ENCODE assay signal across 20 mouse cellular contexts in the genomic region with DNA sequence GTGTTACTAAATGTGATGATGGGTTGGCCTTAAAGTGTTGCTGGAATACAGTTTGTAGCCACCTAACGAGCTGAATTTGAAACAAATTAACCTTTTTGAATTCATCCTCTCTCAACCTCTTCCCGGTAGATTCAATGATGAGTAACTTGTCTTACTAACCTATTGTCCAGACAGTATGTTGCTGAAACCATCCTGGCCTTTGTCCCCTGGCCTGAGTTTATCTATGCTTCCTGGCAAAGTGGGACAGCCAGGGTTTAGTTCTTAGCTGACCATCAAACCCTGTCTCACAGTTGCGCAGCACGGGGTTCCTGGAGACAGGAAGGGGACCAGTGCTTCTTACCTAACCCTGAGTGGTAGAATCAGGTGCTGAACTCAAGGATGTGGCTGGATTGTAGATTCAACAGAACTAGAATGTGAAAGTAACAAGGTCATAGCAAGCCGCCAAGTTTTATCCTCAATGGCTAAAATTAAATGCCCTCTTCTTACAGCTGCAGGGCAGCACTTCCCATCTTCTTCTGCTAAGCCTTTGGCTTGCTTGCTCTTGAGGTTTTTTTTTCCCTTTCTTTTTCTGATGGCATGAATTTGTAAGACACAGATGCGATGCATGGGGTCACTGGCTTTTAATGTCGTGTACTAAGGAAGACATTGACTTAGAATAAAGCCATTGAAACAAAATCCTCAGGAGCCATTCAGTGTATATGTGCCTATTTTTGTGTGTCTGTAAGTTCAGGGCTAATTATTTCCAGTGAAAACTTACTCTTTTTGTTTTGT. TPM values are rescaled to one million over a fixed set of nuclear protein-coding genes. Genes with fewer than 3 reads are reported as not detected.
DNase-seq lines count a peak whose midpoint lies in the region; ATAC-seq and TF ChIP-seq lines count a peak whose summit lies in the region.
"Had no signal": no experiment of that assay in that cellular context is flagged by ENCODE, and none has a peak within 500 bp of the region (broad histone marks: within the 10 kb centered on the region; RNA-seq: fewer than 3 reads in every experiment).

No protein-coding gene starts in this region.

- no peak for TF ChIP-seq EP300 in heart, adult 2 months (IDR thresholded peaks at IDR 0.05; ENCODE audit: insufficient read depth, low read depth, low read length)

- H3K27ac ChIP-seq in heart, adult 2 months = peak overlapping the region; percentile 42
- H3K27ac ChIP-seq in heart, embryonic 10.5 days = no peak overlapping the region
- H3K27ac ChIP-seq in liver, adult 2 months (replicated peaks; ENCODE audit: insufficient read depth, low read depth, low read length) = no peak overlapping the region
- H3K27ac ChIP-seq in liver, embryonic 11.5 days (ENCODE audit: low read depth, low read length) = no peak overlapping the region
- peak overlapping the region; percentile 86 for H3K27ac ChIP-seq in bone marrow macrophage, adult 2 months (ENCODE audit: insufficient read depth, low read depth, low read length)
- H3K27ac ChIP-seq: forebrain, embryonic 13.5 days; heart, embryonic 13.5 days; hindbrain, embryonic 15.5 days; intestine, embryonic 15.5 days; kidney, embryonic 15.5 days; left cerebral cortex, adult 2 months; midbrain, embryonic 12.5 days had no signal

- H3K4me1 ChIP-seq in heart, adult 2 months (ENCODE audit: control insufficient read depth, insufficient read depth, low read length) = peaks cover 36% of the 10 kb centered on the region
- peaks cover 52% of the 10 kb centered on the region for H3K4me1 ChIP-seq in heart, embryonic 10.5 days
- H3K4me1 ChIP-seq in liver, adult 2 months (ENCODE audit: control insufficient read depth, insufficient read depth, low read length) = peaks cover 22% of the 10 kb centered on the region
- H3K4me1 ChIP-seq in liver, embryonic 11.5 days (replicated peaks; ENCODE audit: control insufficient read depth, insufficient read depth, low read length) = peaks cover 22% of the 10 kb centered on the region
- peaks cover 74% of the 10 kb centered on the region for H3K4me1 ChIP-seq in bone marrow macrophage, adult 2 months (ENCODE audit: control insufficient read depth, insufficient read depth, low read length)

- H3K27me3 ChIP-seq in heart, adult 2 months (ENCODE audit: control insufficient read depth, insufficient read depth, low read length) = no peaks in the 10 kb centered on the region
- no peaks in the 10 kb centered on the region for H3K27me3 ChIP-seq in heart, embryonic 10.5 days (ENCODE audit: insufficient read depth, poor library complexity, severe bottlenecking)
- no peaks in the 10 kb centered on the region for H3K27me3 ChIP-seq in liver, adult 2 months (ENCODE audit: control insufficient read depth, insufficient read depth, low read length)
- peaks cover 3% of the 10 kb centered on the region; the same call in 1 of the 2 replicates for H3K27me3 ChIP-seq in liver, embryonic 11.5 days (replicated peaks; ENCODE audit: control insufficient read depth, insufficient read depth, low read length)
- H3K27me3 ChIP-seq: forebrain, embryonic 13.5 days; heart, embryonic 13.5 days; hindbrain, embryonic 15.5 days; intestine, embryonic 15.5 days; kidney, embryonic 15.5 days; midbrain, embryonic 12.5 days had no signal

- no peak for ATAC-seq in liver, embryonic 11.5 days (replicated peaks; ENCODE audit: low FRiP score)
- ATAC-seq: forebrain, embryonic 13.5 days; intestine, embryonic 15.5 days had no signal

- no peak for TF ChIP-seq CTCF in heart, adult 2 months (IDR thresholded peaks at IDR 0.05)
- no peak for TF ChIP-seq CTCF in liver, adult 2 months (IDR thresholded peaks at IDR 0.05; ENCODE audit: low read depth, low read length)
- TF ChIP-seq CTCF in bone marrow macrophage, adult 2 months (IDR thresholded peaks at IDR 0.05; ENCODE audit: low read depth, low read length) = no peak

- TF ChIP-seq POLR2A in heart, adult 2 months (IDR thresholded peaks at IDR 0.05; ENCODE audit: insufficient read depth, low read depth, low read length) = no peak
- no peak for TF ChIP-seq POLR2A in liver, adult 2 months (IDR thresholded peaks at IDR 0.05; ENCODE audit: extremely low read depth, insufficient read depth, low read length)
- no peak for TF ChIP-seq POLR2A in bone marrow macrophage, adult 2 months (IDR thresholded peaks at IDR 0.05; ENCODE audit: borderline replicate concordance, low read depth, low read length)

- 44% methylated on average over 7 of the region's 7 CpGs for WGBS in heart, adult 2 months
- WGBS in heart, embryonic 10.5 days = 70% methylated on average over 7 of the region's 7 CpGs
- WGBS in liver, adult 2 months = 30% methylated on average over 7 of the region's 7 CpGs
- WGBS in liver, embryonic 11.5 days = 75% methylated on average over 7 of the region's 7 CpGs

- no peak overlapping the region for H3K9ac ChIP-seq in heart, adult 2 months (ENCODE audit: low read depth, low read length)
- H3K9ac ChIP-seq in liver, adult 2 months (ENCODE audit: low read depth, low read length) = no peak overlapping the region
- H3K9ac ChIP-seq in liver, embryonic 11.5 days (ENCODE audit: low read depth, low read length) = no peak overlapping the region
- H3K9ac ChIP-seq: forebrain, embryonic 13.5 days; heart, embryonic 13.5 days; hindbrain, embryonic 15.5 days; intestine, embryonic 15.5 days; kidney, embryonic 15.5 days; lung, embryonic 14.5 days; midbrain, embryonic 12.5 days had no signal

- peaks cover 9% of the 10 kb centered on the region for H3K79me2 ChIP-seq in heart, adult 2 months (replicated peaks; ENCODE audit: control insufficient read depth, insufficient read depth, low read length)
- peaks cover 38% of the 10 kb centered on the region for H3K79me2 ChIP-seq in liver, adult 2 months (ENCODE audit: control insufficient read depth, insufficient read depth, low read length)

- peak in 1 of 2 experiments; percentile 16 for DNase-seq in heart, adult 2 months
- DNase-seq in heart, embryonic 10.5 days (ENCODE audit: low spot score) = no peak
- DNase-seq in liver, adult 2 months (ENCODE audit: extremely low read depth, low read depth, low spot score) = peak; percentile 91
- DNase-seq in liver, embryonic 11.5 days (ENCODE audit: low spot score) = no peak
- DNase-seq in ES-CJ7 (ENCODE audit: low read depth, low spot score) = peak; percentile 52
- DNase-seq in spleen, postnatal 10 days (ENCODE audit: low spot score in 2 of 2) = no peak
- DNase-seq: adrenal gland, postnatal 10 days; cerebellum, adult 9-10 months; kidney, postnatal 4 days; layer of hippocampus, adult 9-11 months; lung, embryonic 14.5 days; lung, postnatal 36 days had no signal

- no peaks in the 10 kb centered on the region for H3K9me3 ChIP-seq in heart, embryonic 10.5 days
- H3K9me3 ChIP-seq in liver, embryonic 11.5 days (ENCODE audit: control insufficient read depth, low read length) = no peaks in the 10 kb centered on the region
- H3K9me3 ChIP-seq: forebrain, embryonic 13.5 days; heart, embryonic 13.5 days; hindbrain, embryonic 15.5 days; intestine, embryonic 15.5 days; kidney, embryonic 15.5 days; midbrain, embryonic 12.5 days had no signal

- intact Hi-C loops in heart, adult 2 months (cut with DNase I) = loop anchor here (5.0 kb wide), 1 partner anchor 36 kb away; no protein-coding TSS in a partner anchor

- H3K4me3 ChIP-seq in heart, adult 2 months = no peak overlapping the region
- no peak overlapping the region for H3K4me3 ChIP-seq in heart, embryonic 10.5 days
- no peak overlapping the region for H3K4me3 ChIP-seq in liver, adult 2 months (ENCODE audit: insufficient read depth, low read depth, low read length)
- H3K4me3 ChIP-seq in liver, embryonic 11.5 days (ENCODE audit: low read depth, low read length) = no peak overlapping the region
- no peak overlapping the region for H3K4me3 ChIP-seq in bone marrow macrophage, adult 2 months (ENCODE audit: insufficient read depth, low read length)
- H3K4me3 ChIP-seq: forebrain, embryonic 13.5 days; heart, embryonic 13.5 days; hindbrain, embryonic 15.5 days; intestine, embryonic 15.5 days; kidney, embryonic 15.5 days; left cerebral cortex, adult 2 months; midbrain, embryonic 12.5 days had no signal

- H3K36me3 ChIP-seq in heart, adult 2 months (ENCODE audit: control insufficient read depth, insufficient read depth, low read length) = peaks cover 15% of the 10 kb centered on the region
- no peaks in the 10 kb centered on the region for H3K36me3 ChIP-seq in heart, embryonic 10.5 days
- H3K36me3 ChIP-seq in liver, adult 2 months (ENCODE audit: control insufficient read depth, insufficient read depth, low read length) = no peaks in the 10 kb centered on the region
- H3K36me3 ChIP-seq in liver, embryonic 11.5 days (ENCODE audit: control insufficient read depth, insufficient read depth, low read length) = no peaks in the 10 kb centered on the region
- H3K36me3 ChIP-seq: heart, embryonic 13.5 days; hindbrain, embryonic 15.5 days; intestine, embryonic 15.5 days; kidney, embryonic 15.5 days; midbrain, embryonic 12.5 days had no signal

- H3K4me2 ChIP-seq in liver, embryonic 11.5 days = no peak overlapping the region
- H3K4me2 ChIP-seq: forebrain, embryonic 13.5 days; heart, embryonic 13.5 days; hindbrain, embryonic 15.5 days; intestine, embryonic 15.5 days; kidney, embryonic 15.5 days; lung, embryonic 14.5 days; midbrain, embryonic 12.5 days had no signal

RNA-seq across cellular contexts. Expression of a gene that starts 7.2 kb away (rescaled TPM):
- 10 to 100 TPM; 45.1 to 46.7 TPM for total RNA-seq in heart, adult 2 months (2021)
- 35.8 and 48.5 TPM in 2 replicates for polyA plus RNA-seq in heart, adult 2 months (2012; rRNA removed)
- 26.0 and 26.5 TPM in 2 replicates for polyA plus RNA-seq in heart, embryonic 10.5 days (2016; fragmentation: Nextera tagmentation; extraction: Ambion mirVana)
- 13.6 and 16.5 TPM in 2 replicates for total RNA-seq in liver, adult 2 months (2014; rRNA removed)
- 14.4 and 16.3 TPM in 2 replicates for polyA plus RNA-seq in liver, adult 2 months (2012; rRNA removed)
- 24.0 and 24.5 TPM in 2 replicates for polyA plus RNA-seq in liver, embryonic 11.5 days (2014; fragmentation: Nextera tagmentation; extraction: Ambion mirVana)
- 110 and 130 TPM in 2 replicates for polyA plus RNA-seq in bone marrow macrophage, adult 2 months (2012; ENCODE audit: insufficient read depth, insufficient read length, missing spikeins)

RNA-seq across cellular contexts. Expression of a gene that starts 7.5 kb away (rescaled TPM):
- total RNA-seq in heart, adult 2 months (2021) = 10 to 100 TPM; 22.2 to 26.0 TPM
- polyA plus RNA-seq in heart, adult 2 months (2012; rRNA removed) = 19.2 and 37.5 TPM in 2 replicates
- 58.0 and 60.3 TPM in 2 replicates for polyA plus RNA-seq in heart, embryonic 10.5 days (2016; fragmentation: Nextera tagmentation; extraction: Ambion mirVana)
- total RNA-seq in liver, adult 2 months (2014; rRNA removed) = 23.1 and 24.6 TPM in 2 replicates
- 9.6 and 10.1 TPM in 2 replicates for polyA plus RNA-seq in liver, adult 2 months (2012; rRNA removed)
- polyA plus RNA-seq in liver, embryonic 11.5 days (2014; fragmentation: Nextera tagmentation; extraction: Ambion mirVana) = 56.4 and 57.7 TPM in 2 replicates
- polyA plus RNA-seq in bone marrow macrophage, adult 2 months (2012; ENCODE audit: insufficient read depth, insufficient read length, missing spikeins) = 55.0 and 61.5 TPM in 2 replicates

RNA-seq across cellular contexts. Expression of a gene that starts 47.7 kb away (rescaled TPM):
- 1 to 10 TPM; 3.9 to 4.9 TPM for total RNA-seq in heart, adult 2 months (2021)
- 2.4 and 5.8 TPM in 2 replicates for polyA plus RNA-seq in heart, adult 2 months (2012; rRNA removed)
- polyA plus RNA-seq in heart, embryonic 10.5 days (2016; fragmentation: Nextera tagmentation; extraction: Ambion mirVana) = 20.7 and 30.3 TPM in 2 replicates
- 2.3 and 3.0 TPM in 2 replicates for total RNA-seq in liver, adult 2 months (2014; rRNA removed)
- polyA plus RNA-seq in liver, adult 2 months (2012; rRNA removed) = 1.6 and 2.9 TPM in 2 replicates
- polyA plus RNA-seq in liver, embryonic 11.5 days (2014; fragmentation: Nextera tagmentation; extraction: Ambion mirVana) = 38.3 and 44.4 TPM in 2 replicates
- 12.2 and 14.5 TPM in 2 replicates for polyA plus RNA-seq in bone marrow macrophage, adult 2 months (2012; ENCODE audit: insufficient read depth, insufficient read length, missing spikeins)

Comparison
In these comparisons a context has a peak if more than half of its experiments do, and no peak if none do; other contexts are left out.
1. DNase-seq: peak in liver, adult 2 months (single experiment) and ES-CJ7 (single experiment); none in heart, embryonic 10.5 days (single experiment), liver, embryonic 11.5 days (single experiment) and spleen, postnatal 10 days (0 of 2).
2. H3K27ac ChIP-seq: peak in heart, adult 2 months (single experiment) and bone marrow macrophage, adult 2 months (single experiment); none in heart, embryonic 10.5 days (single experiment), liver, adult 2 months (single experiment) and liver, embryonic 11.5 days (single experiment).